Mouse (Mus musculus): ENCODE measurements around the gene Tnfrsf14.

The Tnfrsf14 gene

DNA sequence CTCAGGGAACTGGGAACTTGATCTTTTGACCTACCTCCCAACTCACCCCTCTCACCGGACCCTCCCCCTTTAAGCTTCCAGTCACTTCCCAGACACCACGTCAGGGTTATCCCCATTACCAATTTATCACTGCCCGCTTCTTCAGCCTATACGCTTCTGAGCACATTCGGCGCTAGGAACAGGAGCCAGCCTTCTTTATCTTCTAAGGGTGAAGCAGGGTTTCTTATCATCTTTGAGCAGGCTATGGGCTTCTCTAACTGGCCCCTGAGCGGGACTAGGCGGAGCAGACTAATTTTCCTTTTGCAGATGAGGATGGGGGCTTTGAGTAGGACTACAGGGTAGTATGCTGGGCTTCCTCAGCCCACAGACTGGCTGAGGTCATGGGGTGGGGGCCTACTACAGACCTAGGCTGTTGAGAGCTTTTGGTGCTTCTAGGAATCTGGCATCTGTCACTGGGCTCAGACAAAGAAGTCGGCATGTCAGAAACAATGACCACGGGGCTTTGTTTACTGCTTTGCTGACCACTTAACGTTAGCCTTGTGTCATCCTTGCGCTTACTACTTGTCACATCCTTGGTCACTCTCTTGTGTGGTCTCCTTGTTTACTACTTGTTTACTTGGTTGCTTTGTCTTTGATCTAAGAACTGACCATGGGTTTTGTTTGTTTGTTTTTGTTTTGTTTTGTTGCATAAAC, at the start of gene Tnfrsf14:
Gene Tnfrsf14, minus strand, starts transcription at position 169 of the 693 bp plus-strand sequence.
- in situ Hi-C loops (cut with MboI; ENCODE audit: low sequenced_read_pairs): no loop called here

DNA sequence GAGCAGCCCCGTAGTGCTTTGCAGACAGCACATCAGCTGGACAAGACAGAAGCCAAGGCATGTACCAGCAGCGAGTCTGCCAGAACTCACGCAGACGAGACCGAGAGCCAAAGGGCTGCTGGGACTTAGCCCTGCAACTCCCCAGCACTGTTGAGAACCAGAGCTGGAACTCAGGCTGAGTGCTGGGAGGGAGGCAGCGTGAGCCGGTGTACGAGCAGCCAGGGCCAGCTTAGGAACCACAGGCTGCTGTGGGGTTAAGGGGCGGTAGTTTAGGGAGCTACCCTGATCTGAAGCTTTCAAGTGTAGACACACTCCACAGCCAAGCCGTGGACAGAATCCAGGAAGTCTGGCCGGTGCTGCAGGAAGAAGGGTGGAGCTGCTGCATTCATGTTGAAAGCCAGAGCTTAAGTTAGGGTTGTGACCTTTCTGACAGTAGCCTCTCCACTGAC, 45.8 kb upstream of the Tnfrsf14 start:
- in situ Hi-C loops (cut with MboI; ENCODE audit: low sequenced_read_pairs): loop anchor here (10.0 to 25.0 kb wide), 2 partner anchors 88 to 271 kb away; partner anchors contain the start of genes Faap20, Pex10 and Plch2

DNA sequence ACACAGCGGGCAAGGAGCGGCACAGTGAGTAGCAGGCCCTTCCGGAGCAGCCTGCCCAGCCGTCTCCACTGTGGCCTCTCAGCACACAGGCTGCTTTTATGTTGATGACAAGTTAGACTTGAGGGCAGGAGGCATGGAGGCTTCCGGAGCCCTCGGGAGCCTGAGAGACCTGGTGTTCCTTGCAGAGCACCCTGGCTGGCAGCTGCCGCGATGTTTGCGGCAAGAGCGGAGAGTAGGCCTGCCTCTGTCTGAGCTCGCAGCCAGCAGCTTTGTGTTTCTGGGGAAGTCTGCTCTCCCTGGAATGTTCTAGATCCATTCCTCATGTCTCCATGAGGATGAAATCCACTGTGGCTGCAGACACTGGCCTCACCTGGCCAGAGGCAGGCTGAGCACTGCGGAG, 44.2 kb upstream of the Tnfrsf14 start:
- in situ Hi-C loops (cut with MboI; ENCODE audit: low sequenced_read_pairs): loop anchor here (10.0 to 25.0 kb wide), 2 partner anchors 90 to 272 kb away; partner anchors contain the start of genes Faap20, Pex10 and Plch2

DNA sequence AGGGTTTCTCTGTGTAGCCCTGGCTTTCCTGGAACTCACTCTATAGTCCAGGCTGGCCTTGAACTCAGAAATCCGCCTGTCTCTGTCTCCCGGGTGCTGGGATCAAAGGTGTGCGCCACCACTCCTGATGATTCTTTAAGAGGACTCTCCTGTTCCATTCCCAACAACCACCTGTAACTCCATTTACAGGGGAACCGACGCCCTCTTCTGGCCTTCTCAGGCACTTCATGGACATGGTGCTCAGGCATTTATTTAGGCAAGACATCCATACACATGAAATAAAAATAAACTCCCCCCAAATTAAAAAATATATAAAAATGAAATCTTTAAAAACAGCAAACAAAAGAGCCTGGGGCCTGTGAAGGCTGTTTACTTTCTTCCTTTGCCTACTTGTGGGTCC, 38.8 kb upstream of the Tnfrsf14 start:
- in situ Hi-C loops (cut with MboI; ENCODE audit: low sequenced_read_pairs): loop anchor here (25.0 kb wide), 1 partner anchor 95 kb away; the partner anchor contains the start of genes Pex10 and Plch2

GRCm38 (mm10) chr4:154965856-154966255, 37.5 kb upstream of the Tnfrsf14 start:
- in situ Hi-C loops (cut with MboI; ENCODE audit: low sequenced_read_pairs): loop anchor here (25.0 kb wide), 1 partner anchor 96 kb away; the partner anchor contains the start of genes Pex10 and Plch2

- in situ Hi-C loops (cut with MboI; ENCODE audit: low sequenced_read_pairs): loop anchor here (25.0 kb wide), 1 partner anchor 98 kb away; the partner anchor contains the start of genes Pex10 and Plch2
Measured at GRCm38 (mm10) chr4:154964581-154965235, 36.3 kb upstream of the Tnfrsf14 start.

DNA sequence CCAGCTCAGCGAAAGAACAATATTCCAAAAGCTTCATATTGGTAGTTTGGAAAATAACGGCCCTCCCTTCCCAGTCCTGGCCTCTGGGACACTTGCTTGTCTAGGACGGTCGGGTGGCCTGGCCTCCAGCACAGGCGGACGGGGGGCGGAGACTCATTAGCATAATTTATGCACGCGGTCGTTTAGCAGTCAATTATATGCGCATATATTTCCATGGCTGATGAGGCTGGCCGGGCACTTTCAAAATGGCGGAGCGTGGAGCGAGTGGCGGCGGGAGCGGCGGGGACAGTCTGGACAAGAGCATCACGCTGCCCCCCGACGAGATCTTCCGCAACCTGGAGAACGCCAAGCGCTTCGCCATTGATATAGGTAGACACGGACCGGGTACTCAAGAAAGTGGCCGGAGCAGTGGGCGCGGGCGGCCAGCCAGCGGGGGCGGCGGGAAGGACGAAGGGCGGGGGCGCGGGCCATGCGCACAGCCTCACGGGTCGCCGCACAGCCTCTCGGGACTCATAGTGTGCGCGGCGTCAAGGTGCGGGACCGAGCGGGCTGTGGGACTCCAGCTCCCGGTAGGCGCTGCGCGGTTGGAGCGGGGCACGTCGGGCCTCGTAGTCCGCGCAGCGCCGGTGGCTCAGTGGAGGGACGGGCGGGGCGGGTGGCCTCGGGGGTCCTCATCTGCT, 35.7 kb upstream of the Tnfrsf14 start, which contains the start of gene Pank4:
Gene Pank4, plus strand, starts transcription at position 223 of the 680 bp plus-strand sequence.
- in situ Hi-C loops (cut with MboI; ENCODE audit: low sequenced_read_pairs): loop anchor here (25.0 kb wide), 1 partner anchor 98 kb away; the partner anchor contains the start of genes Pex10 and Plch2

- in situ Hi-C loops (cut with MboI; ENCODE audit: low sequenced_read_pairs): loop anchor here (25.0 kb wide), 1 partner anchor 99 kb away; the partner anchor contains the start of genes Pex10 and Plch2
Measured at GRCm38 (mm10) chr4:154963190-154963836, 35.0 kb upstream of the Tnfrsf14 start.

GRCm38 (mm10) chr4:154962683-154963082, 34.3 kb upstream of the Tnfrsf14 start:
- in situ Hi-C loops (cut with MboI; ENCODE audit: low sequenced_read_pairs): loop anchor here (25.0 kb wide), 1 partner anchor 100 kb away; the partner anchor contains the start of genes Pex10 and Plch2

DNA sequence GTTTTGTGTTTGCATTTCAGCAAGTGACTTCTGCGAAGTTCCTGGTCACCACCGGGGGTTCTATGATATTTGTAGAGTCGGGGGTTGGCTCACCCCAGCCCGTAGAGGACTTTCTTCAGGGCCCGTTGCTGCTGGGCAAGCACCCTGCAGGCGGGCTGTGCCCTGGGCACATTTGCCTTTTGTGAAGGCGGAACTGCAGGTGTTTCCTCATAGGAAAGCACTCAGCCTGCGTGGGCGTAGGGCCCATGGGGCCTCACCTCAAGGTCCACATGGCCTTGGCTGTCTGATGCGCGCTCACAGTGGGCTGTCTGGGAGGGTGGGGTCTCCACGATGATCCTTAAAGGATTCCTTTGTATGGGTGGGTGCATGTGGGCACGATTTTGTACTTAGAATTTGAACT, 33.5 kb upstream of the Tnfrsf14 start:
- in situ Hi-C loops (cut with MboI; ENCODE audit: low sequenced_read_pairs): loop anchor here (25.0 kb wide), 1 partner anchor 100 kb away; the partner anchor contains the start of genes Pex10 and Plch2

DNA sequence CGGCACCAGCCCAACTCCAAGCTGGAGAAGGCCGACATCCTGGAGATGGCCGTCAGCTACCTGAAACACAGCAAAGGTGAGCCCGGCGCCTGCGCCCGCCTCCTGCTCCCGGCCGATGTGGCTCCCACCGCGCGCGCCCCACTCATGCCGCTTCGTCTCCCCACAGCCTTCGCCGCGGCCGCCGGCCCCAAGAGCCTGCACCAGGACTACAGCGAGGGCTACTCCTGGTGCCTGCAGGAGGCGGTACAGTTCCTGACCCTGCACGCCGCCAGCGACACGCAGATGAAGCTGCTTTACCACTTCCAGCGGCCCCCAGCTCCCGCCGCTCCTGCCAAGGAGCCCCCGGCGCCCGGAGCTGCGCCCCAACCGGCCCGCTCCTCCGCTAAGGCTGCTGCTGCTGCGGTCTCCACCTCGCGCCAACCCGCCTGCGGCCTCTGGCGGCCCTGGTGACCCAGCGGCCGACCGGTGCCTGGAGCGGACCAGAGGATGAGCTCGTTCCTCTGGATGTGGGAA, 32.9 kb upstream of the Tnfrsf14 start:
- in situ Hi-C loops (cut with MboI; ENCODE audit: low sequenced_read_pairs): loop anchor here (25.0 kb wide), 1 partner anchor 101 kb away; the partner anchor contains the start of genes Pex10 and Plch2

DNA sequence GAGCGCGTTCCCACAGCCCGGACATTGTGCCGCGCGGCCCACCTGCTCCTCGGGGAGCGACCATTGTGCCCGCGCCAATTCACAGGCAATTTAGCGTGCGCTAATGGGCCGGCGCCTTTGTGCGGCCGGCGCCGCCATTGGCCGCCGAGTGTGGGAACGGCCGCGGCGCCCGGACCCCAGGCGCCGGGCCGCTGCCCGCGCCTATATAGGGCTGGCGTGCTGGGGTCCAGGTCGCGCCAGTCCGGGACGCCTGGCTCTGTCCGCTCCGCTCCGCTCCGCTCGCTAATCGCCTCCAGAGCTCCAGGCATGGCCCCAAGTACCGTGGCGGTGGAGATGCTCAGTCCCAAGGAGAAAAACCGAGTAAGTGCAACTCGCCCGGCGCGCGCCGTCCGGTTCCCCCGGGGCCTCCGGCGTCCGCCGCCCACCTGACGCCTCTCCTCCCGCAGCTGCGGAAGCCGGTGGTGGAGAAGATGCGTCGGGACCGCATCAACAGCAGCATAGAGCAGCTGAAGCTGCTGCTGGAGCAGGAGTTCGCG, 32.4 kb upstream of the Tnfrsf14 start, which contains the start of gene Hes5:
Gene Hes5, plus strand, starts transcription at position 234 of the 536 bp plus-strand sequence.
- in situ Hi-C loops (cut with MboI; ENCODE audit: low sequenced_read_pairs): loop anchor here (25.0 kb wide), 1 partner anchor 102 kb away; the partner anchor contains the start of genes Pex10 and Plch2

DNA sequence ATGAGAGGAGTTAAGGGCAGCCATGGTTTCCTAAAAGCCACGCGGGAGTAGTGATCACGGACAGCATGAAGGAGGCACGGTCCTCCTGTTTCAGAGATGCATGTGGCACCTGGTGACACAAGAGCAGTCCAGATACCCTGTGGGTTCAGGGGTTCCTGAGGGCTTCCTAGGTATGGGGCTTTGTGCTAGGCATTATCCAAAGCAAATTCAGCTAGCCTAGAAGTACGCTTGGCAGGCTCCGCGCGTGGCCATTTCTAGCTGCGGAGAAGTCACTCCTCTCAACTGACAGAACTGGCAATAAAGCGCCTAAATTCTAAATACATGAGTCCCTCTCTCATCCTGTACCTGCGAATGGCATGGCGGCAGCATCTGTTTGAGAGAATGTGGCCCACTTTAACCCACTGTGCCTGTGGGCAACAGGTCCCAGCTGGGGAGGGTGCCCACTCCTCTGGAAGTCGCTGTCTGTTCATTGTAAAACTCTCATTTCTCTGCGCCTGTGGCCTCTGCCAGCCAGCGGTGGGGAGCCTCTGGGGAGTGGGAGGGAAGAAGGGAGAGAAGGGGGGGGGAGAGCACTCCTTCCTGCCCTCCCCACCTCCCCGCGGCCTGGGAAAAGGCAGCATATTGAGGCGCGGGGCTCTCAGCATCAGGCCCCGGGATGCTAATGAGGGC, 31.8 kb upstream of the Tnfrsf14 start:
- in situ Hi-C loops (cut with MboI; ENCODE audit: low sequenced_read_pairs): loop anchor here (25.0 kb wide), 1 partner anchor 102 kb away; the partner anchor contains the start of genes Pex10 and Plch2

DNA sequence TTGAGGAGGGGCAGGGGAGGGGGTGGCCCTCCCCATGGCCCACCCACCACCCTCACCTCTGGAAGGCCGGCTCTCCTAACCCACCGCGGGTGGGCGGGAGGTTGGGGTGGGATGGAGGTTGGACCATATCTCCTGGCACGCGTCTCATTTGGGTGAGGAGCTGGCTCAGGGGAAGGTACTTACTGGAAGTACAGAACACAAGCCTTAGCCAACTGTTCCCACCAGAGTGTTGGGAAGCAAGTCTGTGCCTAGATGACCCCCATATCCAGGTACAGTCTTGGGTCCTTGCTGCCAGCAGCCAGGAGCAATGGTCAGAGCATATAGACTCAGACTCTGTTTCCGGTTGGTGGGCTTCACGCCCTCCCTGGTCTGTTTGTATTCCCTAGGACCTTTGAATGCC, 30.3 kb upstream of the Tnfrsf14 start:
- in situ Hi-C loops (cut with MboI; ENCODE audit: low sequenced_read_pairs): loop anchor here (25.0 kb wide), 1 partner anchor 104 kb away; the partner anchor contains the start of genes Pex10 and Plch2

DNA sequence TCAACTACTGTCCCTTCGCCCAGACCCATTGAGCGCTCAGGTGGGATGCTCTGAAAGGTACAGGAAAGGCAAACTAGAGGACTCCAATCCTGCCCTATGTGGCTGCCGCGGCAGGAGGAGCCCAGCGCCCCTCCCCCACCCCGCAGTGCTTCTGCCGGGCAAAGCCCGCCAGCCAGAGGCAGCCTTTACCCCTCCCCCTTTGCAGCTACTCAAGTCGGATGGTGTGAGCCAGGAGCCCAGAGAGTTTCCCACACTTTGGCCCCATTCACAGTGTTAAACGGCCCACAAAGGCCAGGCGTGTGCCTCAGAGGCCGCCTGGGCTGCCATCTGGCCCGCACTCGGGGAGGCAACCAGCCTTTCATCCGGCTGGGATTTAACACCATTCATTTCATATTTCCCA, 29.8 kb upstream of the Tnfrsf14 start:
- in situ Hi-C loops (cut with MboI; ENCODE audit: low sequenced_read_pairs): loop anchor here (25.0 kb wide), 1 partner anchor 104 kb away; the partner anchor contains the start of genes Pex10 and Plch2

GRCm38 (mm10) chr4:154957289-154957993, 29.1 kb upstream of the Tnfrsf14 start:
- in situ Hi-C loops (cut with MboI; ENCODE audit: low sequenced_read_pairs): loop anchor here (25.0 kb wide), 1 partner anchor 105 kb away; the partner anchor contains the start of genes Pex10 and Plch2

DNA sequence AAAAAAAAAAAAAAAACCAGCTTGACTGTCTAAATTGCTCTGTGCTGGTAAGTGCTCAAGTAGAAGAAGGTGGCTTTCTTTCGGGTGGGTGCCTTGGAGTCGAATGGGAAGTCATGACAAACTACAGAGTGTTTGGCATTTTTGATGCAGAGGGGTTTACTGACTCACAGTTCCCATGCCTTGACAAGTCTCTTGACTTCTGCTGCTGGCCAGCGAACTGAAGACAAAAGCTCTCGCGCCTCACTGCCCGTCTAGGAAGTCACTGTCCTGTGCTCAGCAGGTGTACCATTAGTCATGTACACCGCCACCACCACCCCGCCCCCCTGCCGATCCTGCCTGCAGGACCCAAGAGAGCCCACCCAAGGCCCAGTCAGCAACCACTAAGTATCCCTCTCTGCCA, 28.2 kb upstream of the Tnfrsf14 start:
- in situ Hi-C loops (cut with MboI; ENCODE audit: low sequenced_read_pairs): loop anchor here (25.0 kb wide), 1 partner anchor 106 kb away; the partner anchor contains the start of genes Pex10 and Plch2

Measured in CH12F3 (cell line).